In the genomic region with DNA sequence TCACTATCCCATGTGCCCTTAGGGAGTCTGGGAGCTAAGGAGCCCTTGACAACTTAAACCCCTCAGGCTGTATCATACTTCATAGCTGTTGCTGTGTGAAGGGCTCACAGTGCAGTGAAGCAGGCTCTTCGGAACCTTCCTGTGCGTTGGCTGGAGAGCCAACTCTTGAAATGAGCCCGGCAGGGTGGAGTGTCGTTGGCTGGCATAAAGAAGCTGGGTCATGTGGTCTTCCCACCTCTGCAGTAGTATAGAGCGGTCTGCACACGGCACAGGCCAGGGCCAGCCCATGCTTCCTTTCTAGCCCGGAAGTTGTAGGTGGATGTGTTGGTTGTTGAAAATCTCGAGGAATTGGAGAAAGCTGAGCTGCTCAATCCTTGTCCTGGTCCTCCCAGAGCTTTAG, we compare ENCODE assay signal across 17 mouse cellular contexts.
"Had no signal": no experiment of that assay in that cellular context is flagged by ENCODE, and none has a peak within 500 bp of the region (broad histone marks: within the 10 kb centered on the region; RNA-seq: fewer than 3 reads in every experiment).

No protein-coding gene starts in this region.

- H3K4me2 ChIP-seq: limb, embryonic 12.5 days; limb, embryonic 15.5 days; liver, embryonic 11.5 days; lung, embryonic 14.5 days; midbrain, embryonic 12.5 days had no signal

- H3K27me3 ChIP-seq: midbrain, embryonic 12.5 days had no signal

- H3K9ac ChIP-seq: limb, embryonic 12.5 days; limb, embryonic 15.5 days; liver, embryonic 14.5 days; liver, postnatal 0 days; lung, embryonic 14.5 days; midbrain, embryonic 12.5 days had no signal

- H3K9me3 ChIP-seq: limb, embryonic 12.5 days; limb, embryonic 15.5 days; midbrain, embryonic 12.5 days had no signal

- H3K27ac ChIP-seq: limb, embryonic 12.5 days; limb, embryonic 15.5 days; liver, embryonic 14.5 days; macrophage; midbrain, embryonic 12.5 days had no signal

- H3K4me3 ChIP-seq: limb, embryonic 12.5 days; limb, embryonic 15.5 days; midbrain, embryonic 12.5 days had no signal

- H3K4me1 ChIP-seq: limb, embryonic 12.5 days; limb, embryonic 15.5 days; midbrain, embryonic 12.5 days had no signal

- DNase-seq: kidney, adult 18-20 months; kidney, adult 9 months; kidney, postnatal 14 days; kidney, postnatal 4 days; left cerebral cortex, postnatal 4 days; liver, postnatal 0 days; lung, embryonic 14.5 days; right cerebral cortex, postnatal 25 days; spleen, adult 18-20 months; thymus, postnatal 25 days had no signal

- ATAC-seq: liver, postnatal 0 days; lung, postnatal 0 days had no signal

- H3K36me3 ChIP-seq: limb, embryonic 12.5 days; limb, embryonic 15.5 days; midbrain, embryonic 12.5 days had no signal
